Mouse (Mus musculus) lung, embryonic 14.5 days (tissue): ENCODE measurements around the gene Wnt7b. TPM values are rescaled to one million over a fixed set of nuclear protein-coding genes. Genes with fewer than 3 reads are reported as not detected.

Source experiments
- ATAC-seq: fragments of 200-750 bp; cut with Nextera tagmentation; 2 replicates; pipeline ENCODE4 v1.8.0; 2017; ENCODE audit warnings: mild to moderate bottlenecking, moderate TSS enrichment, moderate library complexity; ENCODE audit not compliant: insufficient read depth
- DNase-seq: peaks from one replicate; pipeline ENCODE4 v3.0.0-alpha.2; 2015
- H3K27ac ChIP-seq: fragments of 300-500 bp; sonication (generic); 2 replicates; pipeline ENCODE4 v1.5.1; 2014; ENCODE audit warnings: low read depth, mild to moderate bottlenecking, moderate library complexity
- H3K27me3 ChIP-seq: fragments of 300-500 bp; sonication (generic); 2 replicates; pipeline ENCODE4 v1.6.1; 2014; ENCODE audit warnings: low read length, control low read depth; ENCODE audit not compliant: insufficient read depth
- H3K36me3 ChIP-seq: fragments of 300-500 bp; sonication (generic); 2 replicates; pipeline ENCODE4 v1.6.1; 2014; ENCODE audit warnings: control low read depth; ENCODE audit not compliant: insufficient read depth
- H3K4me1 ChIP-seq: fragments of 300-500 bp; sonication (generic); 2 replicates; pipeline ENCODE4 v1.6.1; 2014; ENCODE audit warnings: antibody characterized with exemption, control low read depth; ENCODE audit not compliant: insufficient read depth
- H3K4me2 ChIP-seq: fragments of 300-500 bp; sonication (generic); 2 replicates; pipeline ENCODE4 v1.6.1; 2014; ENCODE audit warnings: mild to moderate bottlenecking
- H3K4me3 ChIP-seq: fragments of 300-500 bp; sonication (generic); 2 replicates; pipeline ENCODE4 v1.5.1; 2014; ENCODE audit warnings: low read depth, low read length
- H3K9ac ChIP-seq: fragments of 300-500 bp; sonication (generic); 2 replicates; pipeline ENCODE4 v1.6.1; 2014
- H3K9me3 ChIP-seq: fragments of 300-500 bp; sonication (generic); 2 replicates; pipeline ENCODE4 v1.6.1; 2016; ENCODE audit warnings: low read depth, low read length, control low read depth
- CTCF ChIP-seq: IDR thresholded peaks from 2 replicates; pipeline ENCODE4 v1.5.1; 2016; ENCODE audit warnings: antibody characterized with exemption, low read depth
- whole genome bisulfite sequencing: fragments of 180-500 bp; shearing (Covaris S2); extraction: QIAGEN DNeasy Blood & Tissue Kit; methylation state at CpG from one replicate; pipeline ENCODE4 v1.1.7; 2014; 5-methylcytosine and 5-hydroxymethylcytosine counted together
- polyA plus RNA-seq: library from polyadenylated mRNA; unstranded; fragments of >200 nt; fragmentation: Nextera tagmentation; extraction: Ambion mirVana; gene quantifications from 2 replicates; pipeline ENCODE4 v1.2.1, GENCODE M21; 2014

The Wnt7b gene
- polyA plus RNA-seq, 1 experiment from 2014 or later: 77.0 TPM

DNA sequence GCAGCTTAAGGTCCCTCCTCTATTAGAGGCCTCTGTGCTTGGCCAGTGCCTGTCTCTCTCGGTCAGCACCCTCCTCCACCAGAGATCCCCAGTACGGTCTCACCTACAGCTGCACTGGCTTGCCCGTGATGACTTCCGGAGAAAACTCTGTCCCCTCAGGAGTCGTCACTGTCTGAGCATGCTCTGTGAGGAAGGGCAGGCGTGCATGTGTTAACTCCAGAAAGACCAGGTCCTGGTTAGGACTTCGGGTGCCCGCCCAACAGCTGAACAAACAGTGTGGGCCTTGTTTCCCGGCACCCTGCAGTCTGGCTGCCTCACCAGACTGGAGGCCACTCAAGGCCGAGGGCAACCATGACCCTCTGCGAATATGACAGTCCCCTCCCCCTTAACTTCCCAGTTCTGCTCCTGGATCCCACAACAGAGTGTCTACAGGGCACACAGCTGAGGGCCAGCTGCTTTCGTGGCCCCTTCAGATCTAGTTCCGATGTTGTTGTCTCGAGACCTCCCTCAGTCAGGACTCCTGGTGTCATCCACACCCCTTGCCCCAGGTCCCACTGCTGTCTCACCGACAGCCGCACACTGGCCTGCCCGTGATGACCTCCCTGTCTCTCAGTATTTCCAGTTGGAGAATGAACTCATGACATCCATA, 23.8 kb upstream of the Wnt7b start:
- TF ChIP-seq CTCF: no peak
- ATAC-seq: no peak
- Histone ChIP-seq H3K4me3 (no peak overlapping the region), H3K9me3 (no peaks in the 10 kb centered on the region), H3K36me3 (no peaks in the 10 kb centered on the region), H3K27me3 (no peaks in the 10 kb centered on the region), H3K9ac (no peak overlapping the region), H3K27ac (0 out of 2 replicates have a peak overlapping the region, but pooled peaks have one; percentile 9), H3K4me1 (peaks cover 10% of the 10 kb centered on the region), H3K4me2 (peak overlapping the region; percentile 26; the same call in 1 of the 2 replicates)
- WGBS: 36% methylated on average over 17 of the region's 17 CpGs
- DNase-seq: no peak

DNA sequence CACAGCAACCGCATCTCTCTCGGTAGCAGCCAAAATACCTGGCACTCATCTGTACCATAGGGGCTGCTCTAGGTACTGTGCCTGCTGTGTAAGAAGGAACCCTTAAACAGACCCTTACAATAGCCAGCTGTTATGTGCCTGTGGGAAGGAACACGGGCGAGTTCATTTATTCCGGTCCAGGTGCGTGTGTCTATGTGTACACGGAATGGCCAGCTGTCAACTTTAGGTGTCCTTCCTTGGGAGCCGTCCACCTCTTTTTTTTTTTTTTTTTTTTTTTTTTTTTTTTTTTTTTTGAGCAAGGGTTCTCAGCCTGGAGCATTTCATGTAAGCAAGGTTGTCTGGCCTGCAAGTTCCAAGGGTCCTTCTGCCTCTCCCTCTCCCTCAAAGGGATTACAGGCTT, 22.7 kb upstream of the Wnt7b start:
- Histone ChIP-seq H3K27me3 (no peaks in the 10 kb centered on the region), H3K4me2 (no peak overlapping the region), H3K4me1 (peaks cover 10% of the 10 kb centered on the region), H3K9ac (no peak overlapping the region), H3K4me3 (no peak overlapping the region), H3K27ac (no peak overlapping the region; the same call in 1 of the 2 replicates), H3K9me3 (no peaks in the 10 kb centered on the region), H3K36me3 (no peaks in the 10 kb centered on the region)
- no peak for ATAC-seq
- no peak for DNase-seq
- no peak for TF ChIP-seq CTCF
- WGBS: 79% methylated on average over 8 of the region's 8 CpGs

DNA sequence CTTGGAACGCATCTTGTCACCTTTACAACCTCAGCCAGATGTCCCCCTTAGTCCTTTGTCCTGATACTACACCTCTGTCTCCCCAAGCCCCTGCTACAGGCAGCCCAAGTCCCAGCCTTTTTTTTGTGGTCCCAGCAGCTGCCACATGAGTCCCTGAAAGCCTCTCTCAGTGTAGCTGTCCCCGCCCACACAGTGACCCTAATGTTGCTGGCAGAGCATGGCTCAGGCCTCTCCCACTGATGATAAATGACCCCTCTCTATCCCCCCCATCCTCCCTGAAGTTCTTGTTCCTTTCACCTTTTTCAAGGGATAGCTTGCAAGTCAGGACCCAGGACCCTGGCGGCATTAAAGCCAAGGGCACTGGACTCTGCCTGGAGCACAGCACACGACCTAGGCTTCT, 22.2 kb upstream of the Wnt7b start:
- DNase-seq (no peak), ATAC-seq (no peak)
- Histone ChIP-seq H3K36me3 (no peaks in the 10 kb centered on the region), H3K27ac (no peak overlapping the region; the same call in 1 of the 2 replicates), H3K9ac (no peak overlapping the region), H3K4me2 (no peak overlapping the region), H3K4me1 (peaks cover 14% of the 10 kb centered on the region), H3K27me3 (no peaks in the 10 kb centered on the region), H3K4me3 (no peak overlapping the region), H3K9me3 (no peaks in the 10 kb centered on the region)
- TF ChIP-seq CTCF: no peak
- 76% methylated on average over 4 of the region's 4 CpGs for WGBS

DNA sequence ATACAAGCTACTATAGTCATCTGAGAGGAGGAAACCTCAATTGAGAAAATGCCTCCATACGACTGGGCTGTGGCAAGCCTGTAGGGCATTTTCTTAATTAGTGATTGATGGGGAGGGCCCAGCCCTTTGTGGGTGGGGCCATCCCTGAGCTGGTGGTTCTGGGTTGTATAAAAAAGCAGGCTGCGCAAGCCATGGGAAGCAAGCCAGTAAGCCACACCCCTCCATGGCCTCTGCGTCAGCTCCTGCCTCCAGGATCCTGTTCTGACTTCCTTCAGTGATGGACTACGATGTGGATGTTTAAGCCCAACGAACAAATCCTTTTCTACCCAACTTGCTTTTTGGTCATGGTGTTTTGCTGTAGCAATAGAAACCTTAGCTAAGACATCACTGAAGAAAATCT, 21.1 kb upstream of the Wnt7b start:
- Histone ChIP-seq H3K4me3 (no peak overlapping the region), H3K9ac (no peak overlapping the region), H3K4me1 (peaks cover 14% of the 10 kb centered on the region), H3K27me3 (no peaks in the 10 kb centered on the region), H3K27ac (no peak overlapping the region), H3K36me3 (no peaks in the 10 kb centered on the region), H3K4me2 (no peak overlapping the region), H3K9me3 (no peaks in the 10 kb centered on the region)
- WGBS: 46% methylated on average over 5 of the region's 5 CpGs
- TF ChIP-seq CTCF: no peak
- ATAC-seq (no peak), DNase-seq (no peak)

DNA sequence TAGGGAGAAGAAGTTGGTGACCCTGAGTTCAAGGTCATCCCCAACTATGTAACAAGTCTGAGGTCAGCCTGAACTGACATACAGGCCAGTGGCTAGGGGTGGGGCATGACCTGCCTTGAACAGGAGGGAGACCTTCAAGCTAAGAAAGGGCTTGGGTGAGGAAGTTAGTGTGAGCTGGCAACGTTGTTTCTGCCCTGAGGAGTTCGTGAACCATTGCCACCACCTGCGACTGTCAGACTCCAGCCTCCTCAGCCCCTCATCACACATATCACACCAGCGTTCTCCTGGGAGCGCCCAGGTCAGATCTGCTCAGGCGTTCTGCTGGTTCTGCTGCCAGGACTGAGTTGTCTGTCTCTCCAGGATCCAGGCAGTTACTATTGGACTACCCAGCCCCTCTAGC, 20.5 kb upstream of the Wnt7b start:
- DNase-seq: no peak
- no peak overlapping the region for H3K4me2 ChIP-seq
- no peak for TF ChIP-seq CTCF

DNA sequence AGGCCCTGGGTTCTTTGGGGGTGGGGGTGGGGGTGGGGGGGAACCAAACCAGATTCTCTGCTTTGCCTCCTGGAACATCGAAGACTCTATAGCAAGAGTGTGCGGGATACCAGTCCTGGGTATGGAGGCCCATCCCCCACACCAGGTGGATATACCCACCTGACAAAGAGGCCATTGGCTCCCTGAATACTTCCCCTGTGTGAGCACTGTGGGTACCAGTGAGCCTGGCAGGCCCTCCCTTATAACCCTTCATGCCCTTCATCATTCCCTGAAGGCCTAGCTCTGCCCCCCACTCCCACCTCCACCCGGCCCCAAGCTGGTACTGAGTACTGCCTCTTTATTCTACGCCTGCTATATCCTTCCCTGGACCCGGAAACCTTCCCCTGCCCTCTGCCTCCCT, 19.7 kb upstream of the Wnt7b start:
- H3K36me3 ChIP-seq: no peaks in the 10 kb centered on the region
- no peak overlapping the region for H3K9ac ChIP-seq
- no peak overlapping the region for H3K4me3 ChIP-seq
- WGBS: 87% methylated on average over 5 of the region's 5 CpGs
- H3K27me3 ChIP-seq: no peaks in the 10 kb centered on the region
- no peak overlapping the region for H3K27ac ChIP-seq
- no peak for TF ChIP-seq CTCF
- H3K4me1 ChIP-seq: peaks cover 14% of the 10 kb centered on the region
- H3K9me3 ChIP-seq: no peaks in the 10 kb centered on the region
- DNase-seq (no peak), ATAC-seq (no peak)
- H3K4me2 ChIP-seq: no peak overlapping the region

More for the DNA sequence above, 20.5 kb upstream of the Wnt7b start:
- H3K9me3 ChIP-seq: no peaks in the 10 kb centered on the region
- H3K4me1 ChIP-seq: peaks cover 14% of the 10 kb centered on the region
- ATAC-seq: no peak
- H3K27me3 ChIP-seq: no peaks in the 10 kb centered on the region
- H3K4me3 ChIP-seq: no peak overlapping the region
- no peak overlapping the region for H3K9ac ChIP-seq
- 69% methylated on average over 6 of the region's 6 CpGs for WGBS
- H3K27ac ChIP-seq: no peak overlapping the region
- no peaks in the 10 kb centered on the region for H3K36me3 ChIP-seq

DNA sequence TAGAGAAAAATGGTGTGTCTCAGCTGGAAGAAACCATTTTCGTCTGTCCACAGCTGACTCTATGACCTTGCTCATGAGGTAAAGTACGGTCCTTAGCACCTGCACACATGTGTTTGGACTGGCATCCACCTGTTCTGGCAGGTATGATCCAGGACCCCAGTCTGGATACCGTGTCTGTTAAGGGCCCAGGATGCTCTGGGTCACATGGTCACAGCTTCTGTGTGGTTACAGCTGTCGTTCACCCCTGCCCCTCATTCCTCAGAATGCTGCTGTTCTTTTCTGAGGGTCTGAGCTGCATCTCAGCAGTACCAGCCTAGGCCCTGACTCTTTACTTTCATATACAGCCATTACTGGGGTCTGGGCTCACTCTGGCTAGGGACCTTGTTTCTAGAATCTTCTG, 18.9 kb upstream of the Wnt7b start:
- 64% methylated on average over 4 of the region's 4 CpGs for WGBS
- peaks cover 14% of the 10 kb centered on the region for H3K4me1 ChIP-seq
- ATAC-seq (no peak), DNase-seq (no peak)
- no peak overlapping the region for H3K27ac ChIP-seq
- no peaks in the 10 kb centered on the region for H3K36me3 ChIP-seq
- no peak overlapping the region for H3K4me2 ChIP-seq
- H3K27me3 ChIP-seq: no peaks in the 10 kb centered on the region
- TF ChIP-seq CTCF: no peak
- H3K4me3 ChIP-seq: no peak overlapping the region
- H3K9me3 ChIP-seq: no peaks in the 10 kb centered on the region
- no peak overlapping the region for H3K9ac ChIP-seq
